Mouse (Mus musculus): ENCODE data around the gene E330034G19Rik.
"Not testable (repeated sequence)": the region's sequence is repeated elsewhere in the genome, so short reads cannot be mapped to it uniquely, and the experiment has no call there.

Gene E330034G19Rik

GRCm38 (mm10) chr14:24347007-24347406 is 54.0 kb downstream of the E330034G19Rik start:
- not testable (repeated sequence) for DNase-seq (ENCODE audit: low spot score)

- DNase-seq (ENCODE audit: low spot score), result no peak
Measured at GRCm38 (mm10) chr14:24358295-24358951, 65.4 kb downstream of the E330034G19Rik start.
